Mouse (Mus musculus) granulocyte monocyte progenitor cell, adult 5-6 weeks (primary cell): Measurements from ENCODE around the gene Klb. TPM values are rescaled to one million over a fixed set of nuclear protein-coding genes. Genes with fewer than 3 reads are reported as not detected.

ENCODE experiments used
- ATAC-seq: replicated peaks from 2 replicates; pipeline ENCODE4 v1.8.0; 2016; ENCODE audit warnings: mild to moderate bottlenecking, moderate TSS enrichment, inconsistent platforms; ENCODE audit not compliant: poor library complexity, severe bottlenecking
- total RNA-seq, 2 experiments: library from RNA; stranded (forward) in 1 of 2; stranded (reverse) in 1 of 2; fragments of 200-712, 200-1000 nt in 1 of 2; fragments of >200 nt in 1 of 2; fragmentation: Nextera tagmentation in 1 of 2; gene quantifications; 2 replicates each; pipeline ENCODE4 v1.2.3; 2014 to 2017

Gene Klb
- total RNA-seq (2014; fragmentation: Nextera tagmentation) (not detected in 2 replicates), total RNA-seq (2017) (not detected in 2 replicates)

- ATAC-seq: no peak
These were observed at the start of gene Klb for GRCm38 (mm10) chr5:65348168-65348567. Klb (plus strand) TSS chr5:65348314.

- peak; percentile 59 for ATAC-seq
These were observed 48.5 kb upstream of the Klb start for GRCm38 (mm10) chr5:65299623-65300022.

GRCm38 (mm10) chr5:65300121-65300520 lies 48.0 kb upstream of the Klb start:
- ATAC-seq: no peak

- no peak for ATAC-seq
These were observed 42.6 kb upstream of the Klb start for GRCm38 (mm10) chr5:65305516-65305915.

- ATAC-seq: no peak
These were observed 39.9 kb upstream of the Klb start for GRCm38 (mm10) chr5:65308208-65308607.

GRCm38 (mm10) chr5:65308866-65309265 lies 39.2 kb upstream of the Klb start:
- peak; percentile 97 for ATAC-seq

GRCm38 (mm10) chr5:65319176-65319575 lies 28.9 kb upstream of the Klb start:
- no peak for ATAC-seq

GRCm38 (mm10) chr5:65322165-65322564 lies 25.9 kb upstream of the Klb start:
- ATAC-seq: peak; percentile 48

- no peak for ATAC-seq
These were observed 23.8 kb upstream of the Klb start for GRCm38 (mm10) chr5:65324271-65324670.

GRCm38 (mm10) chr5:65324758-65325355 lies 23.3 kb upstream of the Klb start:
- 0 out of 2 replicates have a peak, but pooled peaks have one; percentile 36 for ATAC-seq

- peak; percentile 48 for ATAC-seq
These were observed 21.9 kb upstream of the Klb start for GRCm38 (mm10) chr5:65326212-65326611.

- ATAC-seq: no peak
These were observed 18.1 kb upstream of the Klb start for GRCm38 (mm10) chr5:65329971-65330370.

GRCm38 (mm10) chr5:65334788-65335187 lies 13.3 kb upstream of the Klb start:
- ATAC-seq: no peak

- peak; percentile 98 for ATAC-seq
These were observed 12.6 kb upstream of the Klb start, which contains the start of gene Rfc1 for GRCm38 (mm10) chr5:65335298-65336074. Rfc1 (minus strand) TSS chr5:65335670.

- ATAC-seq: no peak
These were observed 12.1 kb upstream of the Klb start for GRCm38 (mm10) chr5:65336075-65336355.

GRCm38 (mm10) chr5:65338394-65338793 lies 9.7 kb upstream of the Klb start:
- no peak for ATAC-seq

- no peak for ATAC-seq
These were observed 7.9 kb upstream of the Klb start for GRCm38 (mm10) chr5:65340167-65340566.

GRCm38 (mm10) chr5:65350508-65350907 lies 2.4 kb downstream of the Klb start:
- no peak for ATAC-seq

GRCm38 (mm10) chr5:65354097-65354496 lies 6.0 kb downstream of the Klb start:
- peak; percentile 25; the same call in 1 of the 2 replicates for ATAC-seq

- ATAC-seq: no peak
These were observed 6.9 kb downstream of the Klb start for GRCm38 (mm10) chr5:65354985-65355384.

GRCm38 (mm10) chr5:65356851-65357250 lies 8.7 kb downstream of the Klb start:
- peak; percentile 97 for ATAC-seq

GRCm38 (mm10) chr5:65357771-65358170 lies 9.7 kb downstream of the Klb start:
- peak; percentile 80 for ATAC-seq
